Mouse (Mus musculus) cerebellum, adult 2 months (tissue): ENCODE results near the gene Tbc1d5.

ENCODE experiments used
- CTCF ChIP-seq: fragments of 200-500 bp; IDR thresholded peaks from 2 replicates; pipeline ENCODE4 v1.5.1; 2011; ENCODE audit warnings: low read depth, mild to moderate bottlenecking, control low read depth, low read length, moderate library complexity, borderline replicate concordance; ENCODE audit not compliant: insufficient read depth
- POLR2A ChIP-seq: fragments of 200-500 bp; IDR thresholded peaks from 2 replicates; pipeline ENCODE4 v1.6.1; 2011; ENCODE audit warnings: low read length, control low read depth, borderline replicate concordance; ENCODE audit not compliant: insufficient read depth

DNA sequence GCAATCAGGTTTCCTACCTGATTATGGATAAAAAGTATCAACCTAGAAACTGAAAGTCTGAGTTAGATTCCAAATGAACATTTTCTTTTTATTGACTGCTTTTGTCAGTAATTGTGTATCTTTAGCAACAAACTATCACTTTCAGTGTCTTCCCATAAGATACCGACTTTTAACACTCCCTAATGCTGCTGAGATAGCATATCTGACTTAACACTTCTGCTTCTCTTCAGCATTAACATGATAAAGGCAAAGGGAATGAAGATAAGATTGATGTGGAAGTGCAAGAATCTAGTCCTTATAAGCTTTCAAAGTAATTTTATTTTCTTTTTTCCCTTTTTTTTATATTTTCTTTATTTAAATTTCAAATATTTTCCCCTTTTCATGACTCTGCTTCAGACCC is 138.3 kb downstream of the Tbc1d5 start:
- TF ChIP-seq CTCF: no peak
- TF ChIP-seq POLR2A: no peak
